Mouse (Mus musculus): ENCODE results near the gene Asb11. TPM values are rescaled to one million over a fixed set of nuclear protein-coding genes. Genes with fewer than 3 reads are reported as not detected.

Gene Asb11
- polyA plus RNA-seq, 1 experiment from 2014 or later = 0.78 TPM

DNA sequence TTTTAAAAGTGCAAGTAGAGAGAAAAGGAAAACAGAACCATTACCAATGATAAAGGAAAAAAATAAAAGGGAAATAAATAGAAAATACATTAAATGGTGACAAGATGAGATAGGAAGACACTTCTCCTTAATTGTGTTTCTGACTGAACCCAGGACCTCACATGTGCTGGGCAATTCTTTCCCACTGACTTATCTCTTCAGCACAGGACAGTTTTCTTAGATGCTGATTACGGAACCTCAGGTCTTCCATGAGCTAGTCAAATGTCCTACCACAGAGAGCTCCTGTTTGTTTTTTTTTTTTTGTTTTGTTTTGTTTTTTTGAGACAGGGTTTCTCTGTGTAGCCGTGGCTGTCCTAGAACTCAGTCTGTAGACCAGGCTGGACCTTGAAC, 10.9 kb downstream of the Asb11 start:
- no peak overlapping the region for H3K4me3 ChIP-seq (replicated peaks; ENCODE audit: low read depth, low read length)
- no peaks in the 10 kb centered on the region for H3K9me3 ChIP-seq (replicated peaks; ENCODE audit: low read length)
- no peak overlapping the region for H3K4me2 ChIP-seq (ENCODE audit: low read length)
- no peaks in the 10 kb centered on the region for H3K4me1 ChIP-seq (replicated peaks; ENCODE audit: insufficient read depth, low read length)
- H3K9ac ChIP-seq (ENCODE audit: low read depth, low read length) = no peak overlapping the region
- no peak for DNase-seq (ENCODE audit: low spot score)
- WGBS = 81% methylated on average over 2 of the region's 2 CpGs
- TF ChIP-seq CTCF (IDR thresholded peaks at IDR 0.05; ENCODE audit: low read depth) = no peak
- no peak for ATAC-seq (replicated peaks; ENCODE audit: low FRiP score, low read depth)
- no peaks in the 10 kb centered on the region for H3K27me3 ChIP-seq (ENCODE audit: insufficient read depth, low read length)
- no peak overlapping the region for H3K27ac ChIP-seq
- H3K36me3 ChIP-seq (ENCODE audit: insufficient read depth, low read length) = no peaks in the 10 kb centered on the region

DNA sequence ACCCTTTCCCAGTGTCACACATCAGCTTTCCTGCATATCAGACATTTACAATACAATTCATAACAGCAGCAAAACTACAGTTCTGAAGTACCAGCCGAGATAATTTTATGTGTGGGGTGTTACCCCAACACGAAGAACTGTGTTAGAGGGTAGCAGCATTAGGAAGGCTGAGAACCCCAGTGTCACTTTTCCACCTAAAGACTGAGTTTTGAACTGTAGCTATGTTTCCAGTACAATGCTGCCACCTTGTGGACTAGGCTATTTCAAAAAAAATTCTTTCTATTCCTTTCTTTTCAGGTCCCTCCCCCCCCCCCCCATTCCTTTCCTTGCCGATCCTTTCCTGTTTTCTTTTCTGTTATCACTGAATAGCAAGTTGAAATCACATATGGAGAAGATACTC, 12.4 kb downstream of the Asb11 start:
- Histone ChIP-seq H3K4me1 (replicated peaks; ENCODE audit: insufficient read depth, low read length) (no peaks in the 10 kb centered on the region), H3K4me2 (ENCODE audit: low read length) (no peak overlapping the region), H3K4me3 (replicated peaks; ENCODE audit: low read depth, low read length) (no peak overlapping the region), H3K27me3 (ENCODE audit: insufficient read depth, low read length) (no peaks in the 10 kb centered on the region), H3K36me3 (ENCODE audit: insufficient read depth, low read length) (no peaks in the 10 kb centered on the region), H3K27ac (no peak overlapping the region), H3K9me3 (replicated peaks; ENCODE audit: low read length) (no peaks in the 10 kb centered on the region), H3K9ac (ENCODE audit: low read depth, low read length) (no peak overlapping the region)
- TF ChIP-seq CTCF (IDR thresholded peaks at IDR 0.05; ENCODE audit: low read depth) = peak; percentile 63
- no peak for ATAC-seq (replicated peaks; ENCODE audit: low FRiP score, low read depth)
- WGBS = 36% methylated on average over 3 of the region's 3 CpGs
- peak; percentile 74 for DNase-seq (ENCODE audit: low spot score)

DNA sequence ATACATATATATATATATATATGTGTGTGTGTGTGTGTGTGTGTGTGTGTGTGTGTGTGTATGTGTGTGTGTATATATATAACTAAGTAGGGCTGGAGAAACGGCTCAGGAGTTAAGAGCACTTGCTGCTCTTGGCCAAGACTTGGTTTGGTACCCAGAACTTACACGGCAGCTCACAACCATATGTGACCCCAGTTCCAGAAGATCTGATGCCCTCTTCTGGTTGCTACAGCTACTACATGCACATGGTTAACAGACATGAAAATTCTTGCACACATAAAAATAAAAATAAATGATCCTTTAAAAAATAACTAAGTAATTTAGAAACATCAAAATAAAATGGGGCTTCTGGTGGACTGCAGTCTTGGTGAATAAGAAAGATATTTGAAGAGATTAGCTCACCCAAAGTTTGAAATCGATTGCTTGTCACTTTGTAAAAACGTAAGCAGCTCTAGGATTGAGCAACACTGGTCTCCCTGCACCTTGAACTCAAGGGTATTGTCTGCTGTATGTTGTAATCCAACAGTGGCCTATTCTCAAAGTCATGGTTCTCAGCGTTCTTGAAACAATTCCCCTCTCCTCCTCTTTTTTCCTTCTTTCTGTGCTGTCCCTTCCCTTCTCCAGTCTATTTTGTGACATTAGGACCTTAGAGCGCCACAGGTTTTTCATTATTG, 22.5 kb downstream of the Asb11 start:
- DNase-seq (ENCODE audit: low spot score) (no peak), ATAC-seq (replicated peaks; ENCODE audit: low FRiP score, low read depth) (no peak)
- no peak overlapping the region for H3K27ac ChIP-seq
- H3K4me3 ChIP-seq (replicated peaks; ENCODE audit: low read depth, low read length) = no peak overlapping the region
- no peak overlapping the region for H3K4me2 ChIP-seq (ENCODE audit: low read length)
- no peaks in the 10 kb centered on the region for H3K9me3 ChIP-seq (replicated peaks; ENCODE audit: low read length)
- H3K27me3 ChIP-seq (ENCODE audit: insufficient read depth, low read length) = no peaks in the 10 kb centered on the region
- no peaks in the 10 kb centered on the region for H3K36me3 ChIP-seq (ENCODE audit: insufficient read depth, low read length)
- 69% methylated on average over 6 of the region's 6 CpGs for WGBS
- H3K4me1 ChIP-seq (replicated peaks; ENCODE audit: insufficient read depth, low read length) = no peaks in the 10 kb centered on the region
- no peak; the same call in 1 of the 2 replicates for TF ChIP-seq CTCF (IDR thresholded peaks at IDR 0.05; ENCODE audit: low read depth)
- H3K9ac ChIP-seq (ENCODE audit: low read depth, low read length) = no peak overlapping the region

DNA sequence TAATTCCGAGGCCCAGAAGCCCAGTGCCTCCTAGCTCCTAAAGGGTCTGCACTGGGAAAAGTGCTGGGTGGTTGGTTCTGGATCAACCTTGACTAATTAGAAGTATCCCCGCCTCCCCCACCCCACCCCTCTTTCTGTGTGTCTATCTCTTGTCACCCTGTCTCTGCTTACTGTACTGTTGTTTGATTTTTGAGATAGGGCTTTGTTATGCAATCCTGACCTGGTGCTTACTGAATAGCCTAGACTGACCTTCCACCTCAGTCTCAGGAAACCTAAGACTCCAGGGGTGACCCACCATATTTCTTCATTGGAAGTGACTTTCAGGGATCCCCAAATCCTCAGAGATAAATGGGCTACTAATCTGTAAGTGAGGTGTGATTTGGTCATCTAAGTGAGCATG, 65.5 kb downstream of the Asb11 start:
- H3K27me3 ChIP-seq (ENCODE audit: insufficient read depth, low read length) = no peaks in the 10 kb centered on the region
- no peak overlapping the region for H3K9ac ChIP-seq (ENCODE audit: low read depth, low read length)
- H3K36me3 ChIP-seq (ENCODE audit: insufficient read depth, low read length) = no peaks in the 10 kb centered on the region
- H3K4me1 ChIP-seq (replicated peaks; ENCODE audit: insufficient read depth, low read length) = no peaks in the 10 kb centered on the region
- TF ChIP-seq CTCF (IDR thresholded peaks at IDR 0.05; ENCODE audit: low read depth) = no peak
- DNase-seq (ENCODE audit: low spot score) (no peak), ATAC-seq (replicated peaks; ENCODE audit: low FRiP score, low read depth) (no peak)
- no peak overlapping the region for H3K4me2 ChIP-seq (ENCODE audit: low read length)
- H3K4me3 ChIP-seq (replicated peaks; ENCODE audit: low read depth, low read length) = no peak overlapping the region
- WGBS = 62% methylated on average over 2 of the region's 2 CpGs
- no peak overlapping the region for H3K27ac ChIP-seq
- no peaks in the 10 kb centered on the region for H3K9me3 ChIP-seq (replicated peaks; ENCODE audit: low read length)

DNA sequence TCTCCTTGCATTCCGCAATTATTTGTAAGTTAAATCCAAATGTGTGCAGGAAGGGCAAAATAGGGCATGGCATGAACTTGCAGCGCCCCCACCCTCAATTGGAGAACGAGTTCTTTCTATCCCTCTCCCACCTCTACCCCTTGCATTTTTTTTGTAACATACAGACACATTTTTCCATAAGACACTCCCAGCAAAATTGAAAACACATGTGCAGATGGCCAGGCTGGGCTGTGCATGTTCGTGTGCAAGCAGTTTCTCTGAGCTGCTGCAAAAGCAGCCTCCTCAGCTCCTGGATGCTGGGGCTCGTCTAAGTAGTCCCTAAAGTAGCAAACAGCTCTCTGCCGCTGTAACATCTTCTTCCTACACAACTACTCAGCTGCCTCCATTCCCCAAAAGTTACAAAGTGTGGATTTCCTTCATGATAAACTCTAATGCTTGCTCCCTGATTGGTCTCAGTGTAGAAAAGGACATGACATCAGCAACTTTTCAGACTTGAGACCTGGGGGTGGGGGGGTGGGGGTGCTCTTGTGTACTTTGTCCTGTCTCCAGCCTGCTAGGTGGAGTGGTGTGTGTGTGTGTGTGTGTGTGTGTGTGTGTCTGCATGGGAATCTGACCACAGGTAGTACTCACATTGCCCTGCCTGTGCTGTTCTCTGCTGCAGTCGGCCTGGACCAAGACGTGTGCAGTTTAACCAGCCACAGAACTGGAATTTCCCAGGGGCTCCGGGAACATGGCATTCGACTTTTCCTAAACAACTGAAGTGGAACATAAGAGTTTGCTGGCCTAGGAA, 69.1 kb downstream of the Asb11 start, which contains the start of gene Asb9:
TSS of gene Asb9 (plus strand) at position 619 of the 790 bp plus-strand sequence.
- Histone ChIP-seq H3K27me3 (ENCODE audit: insufficient read depth, low read length) (no peaks in the 10 kb centered on the region), H3K9me3 (replicated peaks; ENCODE audit: low read length) (no peaks in the 10 kb centered on the region), H3K4me3 (replicated peaks; ENCODE audit: low read depth, low read length) (no peak within 1 kb of the TSS), H3K9ac (ENCODE audit: low read depth, low read length) (no peak within 1 kb of the TSS), H3K4me1 (replicated peaks; ENCODE audit: insufficient read depth, low read length) (no peaks in the 10 kb centered on the region), H3K36me3 (ENCODE audit: insufficient read depth, low read length) (no peaks in the 10 kb centered on the region), H3K4me2 (ENCODE audit: low read length) (no peak within 1 kb of the TSS), H3K27ac (peak within 1 kb of the TSS; percentile 54; the same call in 1 of the 2 replicates)
- WGBS = 62% methylated on average over 10 of the region's 10 CpGs
- peak; percentile 84 for ATAC-seq (replicated peaks; ENCODE audit: low FRiP score, low read depth)
- DNase-seq (ENCODE audit: low spot score) = no peak
- TF ChIP-seq CTCF (IDR thresholded peaks at IDR 0.05; ENCODE audit: low read depth) = no peak

DNA sequence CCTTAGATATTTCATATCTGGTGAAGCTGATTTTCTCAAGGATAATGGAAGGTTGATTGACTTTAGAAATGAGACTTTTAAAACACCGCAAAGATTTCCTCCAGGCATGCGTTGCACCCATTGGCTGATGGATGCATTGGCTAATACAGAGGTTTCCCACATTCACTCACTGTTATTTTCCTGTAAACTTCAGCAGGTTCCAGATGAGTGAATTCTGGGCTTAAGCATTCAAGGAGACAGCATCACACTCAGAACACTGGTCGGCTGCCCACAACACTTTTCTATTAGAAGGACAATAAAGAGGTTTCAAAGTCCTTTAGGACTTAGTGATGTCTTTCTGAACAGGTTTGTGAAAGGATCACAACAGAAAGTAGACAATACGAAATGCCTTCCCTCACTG, 70.3 kb downstream of the Asb11 start:
- ATAC-seq (replicated peaks; ENCODE audit: low FRiP score, low read depth) = no peak; the same call in 1 of the 2 replicates
- TF ChIP-seq CTCF (IDR thresholded peaks at IDR 0.05; ENCODE audit: low read depth) = no peak
- H3K9me3 ChIP-seq (replicated peaks; ENCODE audit: low read length) = no peaks in the 10 kb centered on the region
- no peaks in the 10 kb centered on the region for H3K4me1 ChIP-seq (replicated peaks; ENCODE audit: insufficient read depth, low read length)
- 69% methylated on average over 4 of the region's 4 CpGs for WGBS
- no peak overlapping the region for H3K9ac ChIP-seq (ENCODE audit: low read depth, low read length)
- H3K4me2 ChIP-seq (ENCODE audit: low read length) = no peak overlapping the region
- H3K27ac ChIP-seq = 0 out of 2 replicates have a peak overlapping the region, but pooled peaks have one; percentile 54
- H3K4me3 ChIP-seq (replicated peaks; ENCODE audit: low read depth, low read length) = no peak overlapping the region
- H3K27me3 ChIP-seq (ENCODE audit: insufficient read depth, low read length) = no peaks in the 10 kb centered on the region
- peak; percentile 3 for DNase-seq (ENCODE audit: low spot score)
- no peaks in the 10 kb centered on the region for H3K36me3 ChIP-seq (ENCODE audit: insufficient read depth, low read length)

Measured in kidney, postnatal 0 days (tissue).